Mouse (Mus musculus) T-cell, adult 2 months (primary cell): ENCODE data around the gene Mcl1.

Experiments used
- DNase-seq: peaks from one replicate; pipeline ENCODE4 v3.0.0; 2022; ENCODE audit warnings: low spot score

Mcl1 gene

GRCm38 (mm10) chr3:95709967-95710366, 51.4 kb downstream of the Mcl1 start:
- no peak for DNase-seq
